Comparison of ENCODE assay signal across 12 mouse cellular contexts in the genomic region with DNA sequence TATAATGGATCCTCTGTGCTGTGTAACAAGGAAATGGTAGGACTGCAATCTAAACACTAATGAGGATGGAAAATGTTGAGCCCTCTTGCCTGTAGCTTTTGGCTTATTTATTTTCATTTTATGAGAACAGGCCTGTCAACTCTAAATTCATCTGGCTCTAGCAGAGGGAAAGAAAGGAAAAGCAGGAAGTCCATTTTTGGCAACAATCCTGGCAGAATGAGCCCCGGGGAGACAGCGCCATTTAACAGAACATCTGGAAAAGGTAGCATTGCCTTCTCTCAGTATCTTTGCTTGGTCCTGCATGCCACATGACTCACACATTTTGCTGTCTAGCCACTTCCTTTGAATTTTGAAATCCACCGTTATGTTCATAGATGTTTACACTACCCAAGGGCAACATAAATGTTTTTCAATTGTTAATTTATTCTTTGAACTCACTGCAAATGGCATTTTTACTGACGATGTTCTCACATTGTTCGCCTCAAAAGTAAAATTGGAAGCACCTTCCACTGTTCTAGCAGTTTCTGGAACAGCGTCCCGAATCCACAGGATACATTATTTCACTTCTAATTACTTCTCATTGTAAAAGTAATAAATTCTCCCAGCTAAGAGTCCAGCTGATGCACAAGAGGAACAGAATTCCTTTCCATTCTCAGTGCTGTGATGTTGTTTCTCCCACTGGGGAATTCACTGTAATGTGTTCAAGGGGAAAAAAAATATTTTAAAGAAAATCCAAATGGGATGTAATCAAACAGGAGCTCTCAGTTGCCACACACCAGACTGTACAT.
DNase-seq lines count a peak whose midpoint lies in the region; ATAC-seq and TF ChIP-seq lines count a peak whose summit lies in the region.
"Had no signal": no experiment of that assay in that cellular context is flagged by ENCODE, and none has a peak within 500 bp of the region (broad histone marks: within the 10 kb centered on the region; RNA-seq: fewer than 3 reads in every experiment).

No protein-coding gene starts in this region.

- no peak overlapping the region for H3K4me2 ChIP-seq in forebrain, postnatal 0 days (ENCODE audit: low read depth)
- no peak overlapping the region for H3K4me2 ChIP-seq in kidney, postnatal 0 days (ENCODE audit: low read length)

- no peak for ATAC-seq in forebrain, postnatal 0 days
- no peak for ATAC-seq in kidney, postnatal 0 days (replicated peaks; ENCODE audit: low FRiP score, low read depth)

- H3K27ac ChIP-seq in forebrain, postnatal 0 days (ENCODE audit: low read depth, low read length) = 0 out of 2 replicates have a peak overlapping the region, but pooled peaks have one; percentile 29
- no peak overlapping the region for H3K27ac ChIP-seq in forebrain, embryonic 10.5 days
- H3K27ac ChIP-seq in kidney, postnatal 0 days = 0 out of 2 replicates have a peak overlapping the region, but pooled peaks have one; percentile 40
- H3K27ac ChIP-seq: macrophage had no signal

- H3K9ac ChIP-seq in forebrain, postnatal 0 days = no peak overlapping the region
- no peak overlapping the region for H3K9ac ChIP-seq in kidney, postnatal 0 days (ENCODE audit: low read depth, low read length)

- no peak for DNase-seq in forebrain, postnatal 0 days
- no peak for DNase-seq in forebrain, embryonic 10.5 days (ENCODE audit: extremely low spot score, low spot score)
- DNase-seq in kidney, postnatal 0 days (ENCODE audit: low spot score) = peak; percentile 67
- DNase-seq in kidney, postnatal 25 days = no peak
- peak; percentile 96 for DNase-seq in 3T3-L1 (ENCODE audit: low read depth, low spot score)
- DNase-seq in gastrocnemius, postnatal 14 days = peak; percentile 23
- DNase-seq in thymus, postnatal 36 days = no peak
- DNase-seq in lung, postnatal 36 days = no peak
- DNase-seq: adrenal gland, postnatal 10 days; cerebellum, adult 11 months; left cerebral cortex, postnatal 4 days had no signal

- no peaks in the 10 kb centered on the region for H3K4me1 ChIP-seq in forebrain, postnatal 0 days (ENCODE audit: insufficient read depth)
- H3K4me1 ChIP-seq in forebrain, embryonic 10.5 days = no peaks in the 10 kb centered on the region
- 0 out of 2 replicates have a peak, but pooled peaks cover 3% of the 10 kb centered on the region for H3K4me1 ChIP-seq in kidney, postnatal 0 days (replicated peaks; ENCODE audit: insufficient read depth, low read length)

- TF ChIP-seq CTCF in forebrain, postnatal 0 days (IDR thresholded peaks at IDR 0.05; ENCODE audit: low read depth) = no peak
- TF ChIP-seq CTCF in kidney, postnatal 0 days (IDR thresholded peaks at IDR 0.05; ENCODE audit: low read depth) = no peak

- no peak overlapping the region for H3K4me3 ChIP-seq in forebrain, postnatal 0 days (ENCODE audit: low read depth, low read length)
- no peak overlapping the region for H3K4me3 ChIP-seq in forebrain, embryonic 10.5 days
- H3K4me3 ChIP-seq in kidney, postnatal 0 days (replicated peaks; ENCODE audit: low read depth, low read length) = no peak overlapping the region

- no peaks in the 10 kb centered on the region for H3K36me3 ChIP-seq in forebrain, postnatal 0 days (ENCODE audit: insufficient read depth)
- H3K36me3 ChIP-seq in forebrain, embryonic 10.5 days (replicated peaks) = no peaks in the 10 kb centered on the region
- no peaks in the 10 kb centered on the region for H3K36me3 ChIP-seq in kidney, postnatal 0 days (ENCODE audit: insufficient read depth, low read length)

- H3K27me3 ChIP-seq in forebrain, postnatal 0 days (ENCODE audit: insufficient read depth, low read length) = no peaks in the 10 kb centered on the region
- H3K27me3 ChIP-seq in forebrain, embryonic 10.5 days (ENCODE audit: poor library complexity, severe bottlenecking) = no peaks in the 10 kb centered on the region
- no peaks in the 10 kb centered on the region for H3K27me3 ChIP-seq in kidney, postnatal 0 days (ENCODE audit: insufficient read depth, low read length)

- H3K9me3 ChIP-seq in forebrain, postnatal 0 days (ENCODE audit: low read length) = no peaks in the 10 kb centered on the region
- no peaks in the 10 kb centered on the region for H3K9me3 ChIP-seq in forebrain, embryonic 10.5 days
- no peaks in the 10 kb centered on the region for H3K9me3 ChIP-seq in kidney, postnatal 0 days (replicated peaks; ENCODE audit: low read length)

- intact Hi-C loops in gastrocnemius, postnatal 14 days (cut with DNase I; ENCODE audit: low total_unique reads) = no loop called here

- 85% methylated on average over 7 of the region's 7 CpGs for WGBS in forebrain, postnatal 0 days
- WGBS in forebrain, embryonic 10.5 days = 89% methylated on average over 7 of the region's 7 CpGs
- 51% methylated on average over 7 of the region's 7 CpGs for WGBS in kidney, postnatal 0 days

Comparison
In these comparisons a context has a peak if more than half of its experiments do, and no peak if none do; other contexts are left out.
1. DNase-seq: peak in kidney, postnatal 0 days (single experiment), 3T3-L1 (single experiment) and gastrocnemius, postnatal 14 days (single experiment); none in forebrain, postnatal 0 days (single experiment), forebrain, embryonic 10.5 days (single experiment), kidney, postnatal 25 days (0 of 2), thymus, postnatal 36 days (0 of 2) and lung, postnatal 36 days (single experiment).